Mouse (Mus musculus): Measurements from ENCODE around the gene Zbtb38. TPM values are rescaled to one million over a fixed set of nuclear protein-coding genes. Genes with fewer than 3 reads are reported as not detected.

Zbtb38 gene
- total RNA-seq, 2 experiments from 2014 or later = 56.1 to 75.8 TPM

GRCm38 (mm10) chr9:96713472-96714390 lies 38.9 kb downstream of the Zbtb38 start:
- peak; percentile 59 to 63 for DNase-seq

GRCm38 (mm10) chr9:96712758-96713471 lies 39.7 kb downstream of the Zbtb38 start:
- DNase-seq = peak; percentile 74 to 77

- DNase-seq = peak in 1 of 2 experiments; percentile 50
Observed at GRCm38 (mm10) chr9:96712045-96712444, 40.6 kb downstream of the Zbtb38 start.

- DNase-seq = no peak
Observed at GRCm38 (mm10) chr9:96710241-96710946, 42.2 kb downstream of the Zbtb38 start.

GRCm38 (mm10) chr9:96708905-96709304 lies 43.7 kb downstream of the Zbtb38 start:
- DNase-seq = no peak

GRCm38 (mm10) chr9:96707964-96708363 lies 44.7 kb downstream of the Zbtb38 start:
- DNase-seq = no peak

GRCm38 (mm10) chr9:96705576-96706285 lies 46.9 kb downstream of the Zbtb38 start:
- peak; percentile 91 to 93 for DNase-seq

GRCm38 (mm10) chr9:96704935-96705334 lies 47.7 kb downstream of the Zbtb38 start:
- no peak for DNase-seq

GRCm38 (mm10) chr9:96701891-96702290 lies 50.7 kb downstream of the Zbtb38 start:
- peak in 1 of 2 experiments; percentile 21 for DNase-seq

- no peak for DNase-seq
Observed at GRCm38 (mm10) chr9:96699276-96700035, 53.2 kb downstream of the Zbtb38 start.

- no peak for DNase-seq
Observed at GRCm38 (mm10) chr9:96696788-96697492, 55.7 kb downstream of the Zbtb38 start.

- DNase-seq = peak in 1 of 2 experiments; percentile 13
Observed at GRCm38 (mm10) chr9:96696141-96696561, 56.5 kb downstream of the Zbtb38 start.

- DNase-seq = no peak
Observed at GRCm38 (mm10) chr9:96690461-96690863, 62.2 kb downstream of the Zbtb38 start.

- no peak for DNase-seq
Observed at GRCm38 (mm10) chr9:96689076-96689475, 63.6 kb downstream of the Zbtb38 start.

- no peak for DNase-seq
Observed at GRCm38 (mm10) chr9:96688194-96688875, 64.3 kb downstream of the Zbtb38 start.

- no peak for DNase-seq
Observed at GRCm38 (mm10) chr9:96687591-96688186, 64.9 kb downstream of the Zbtb38 start.

- DNase-seq = no peak
Observed at GRCm38 (mm10) chr9:96685600-96686084, 67.0 kb downstream of the Zbtb38 start.

- no peak for DNase-seq
Observed at GRCm38 (mm10) chr9:96684866-96685599, 67.6 kb downstream of the Zbtb38 start.
